Mouse (Mus musculus): ENCODE results near the gene Gpr101.

Gene Gpr101

DNA sequence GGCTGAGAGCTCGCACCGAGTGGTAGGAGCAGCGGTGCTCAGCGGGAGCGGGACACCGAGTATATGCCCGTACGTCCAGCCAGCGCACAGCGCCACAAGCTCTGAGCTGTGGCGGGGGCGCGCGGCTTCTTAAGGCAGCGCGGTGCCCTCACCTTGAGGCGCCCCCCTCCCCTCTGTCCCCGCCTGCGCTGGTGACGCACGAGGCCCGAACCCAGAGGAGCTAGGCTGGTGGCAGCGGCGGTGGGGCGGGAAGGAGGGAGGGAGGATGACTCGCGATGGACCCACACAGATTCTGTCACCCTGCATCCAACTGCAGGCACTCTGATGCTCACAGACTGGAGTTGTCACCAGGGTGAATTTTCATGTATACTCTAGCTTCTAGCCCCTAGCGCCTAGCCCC, at the start of gene Gpr101:
Gene Gpr101, minus strand, starts transcription at position 124 of the 400 bp plus-strand sequence.
- no peak for DNase-seq (ENCODE audit: low spot score in 2 of 2)

DNA sequence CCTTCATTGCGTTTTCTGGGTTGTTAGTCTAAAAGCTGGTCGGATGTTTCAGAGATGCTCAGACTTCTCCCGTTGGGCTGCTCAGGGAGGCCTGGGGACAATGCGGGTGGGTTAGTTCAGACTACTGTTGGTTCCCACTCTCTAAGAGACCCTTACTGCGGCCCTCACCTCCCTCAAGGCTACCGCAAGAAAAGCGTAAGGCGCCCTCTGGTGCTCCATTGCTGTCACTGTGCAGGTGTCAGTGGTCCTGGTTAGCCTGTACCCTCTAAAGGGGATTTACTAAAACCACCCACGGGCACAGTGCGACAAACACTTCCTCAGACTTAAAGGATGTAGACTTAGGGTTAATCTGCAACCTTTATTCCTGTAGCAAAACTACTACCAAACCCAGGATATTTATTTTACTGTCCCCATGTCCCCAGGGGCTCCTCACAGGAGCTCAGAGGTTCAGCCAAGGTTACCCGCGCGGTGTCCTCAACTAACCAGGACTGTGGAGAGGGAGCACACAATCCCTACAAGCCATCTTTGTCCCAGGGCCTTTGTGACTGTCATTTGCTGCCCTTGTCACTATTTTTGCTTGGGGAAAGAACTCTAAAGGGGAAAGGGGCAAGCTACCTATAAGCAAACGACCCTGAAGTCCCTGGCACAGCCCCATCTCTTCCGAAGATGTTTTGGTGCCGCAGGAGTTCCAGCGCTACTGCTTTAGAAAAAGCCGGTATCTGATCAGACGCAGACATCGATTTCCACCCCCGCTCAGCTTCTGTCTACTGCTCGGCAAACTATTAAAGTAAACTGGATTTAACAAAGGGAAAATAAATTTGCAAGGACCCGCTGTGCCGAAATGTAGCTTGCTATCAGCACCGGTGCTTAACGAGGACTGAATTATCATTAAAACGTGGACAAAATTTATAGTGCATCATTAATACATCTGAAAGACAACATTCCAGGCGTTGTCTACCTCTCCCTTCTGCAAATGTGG, 17.8 kb upstream of the Gpr101 start:
- DNase-seq (ENCODE audit: low spot score in 2 of 2) = no peak

DNA sequence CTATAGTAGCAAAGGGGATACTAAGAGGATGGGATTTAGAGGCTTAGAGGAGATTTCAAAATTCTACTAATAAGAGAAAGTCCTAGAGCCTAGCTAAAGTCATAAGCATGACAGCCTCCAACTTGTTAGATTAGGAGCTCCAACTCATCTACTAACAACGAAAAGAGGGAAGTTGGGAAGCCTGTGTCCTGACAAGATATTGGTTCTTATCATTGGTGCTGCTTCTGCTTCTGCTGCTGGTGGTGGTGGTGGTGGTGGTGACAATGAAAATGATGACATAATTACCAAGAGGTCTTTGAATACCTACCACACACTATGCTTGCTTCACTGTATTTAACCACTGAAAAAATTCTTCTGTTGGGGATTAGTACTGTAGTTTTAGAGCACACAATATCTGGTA, 2.7 kb upstream of the Gpr101 start:
- no peak for DNase-seq (ENCODE audit: low spot score in 2 of 2)

Measured in spleen, postnatal 36 days (tissue).